Mouse (Mus musculus) C2C12 (cell line): ENCODE results near the gene Casd1.

Experiments
- CEBPB ChIP-seq: IDR thresholded peaks from one replicate; pipeline ENCODE4 v1.6.1; 2011; ENCODE audit warnings: low read depth, mild to moderate bottlenecking, control low read depth, moderate library complexity
- CTCF ChIP-seq: IDR thresholded peaks from one replicate; pipeline ENCODE4 v1.5.1; 2011; ENCODE audit not compliant: control insufficient read depth, insufficient read depth, insufficient read length
- MYOD1 ChIP-seq: IDR thresholded peaks from one replicate; pipeline ENCODE4 v1.6.1; 2011; ENCODE audit warnings: low read depth; ENCODE audit not compliant: control insufficient read depth, insufficient read length
- USF1 ChIP-seq: IDR thresholded peaks from one replicate; pipeline ENCODE4 v1.6.1; 2011; ENCODE audit warnings: low read depth, mild to moderate bottlenecking, control low read depth, moderate library complexity

GRCm38 (mm10) chr6:4601297-4601931, 775 bp downstream of the Casd1 start:
- no peak for TF ChIP-seq CTCF
- TF ChIP-seq USF1: no peak
- TF ChIP-seq MYOD1: no peak
- no peak for TF ChIP-seq CEBPB
